Mouse (Mus musculus): Measurements from ENCODE around the gene Mrps35. TPM values are rescaled to one million over a fixed set of nuclear protein-coding genes. Genes with fewer than 3 reads are reported as not detected.

Gene Mrps35
- 100 to 1,000 TPM; 149 to 161 TPM for total RNA-seq (2021)
- long read RNA-seq, experiment 1, full-length matches to known transcripts = 209 of 284 reads
- long read RNA-seq, experiment 1, partial matches to known transcripts = 3 of 284 reads
- long read RNA-seq, experiment 1, other reads (novel, unspliced or antisense) = 72 of 284 reads
- long read RNA-seq, experiment 2, full-length matches to known transcripts = 114 of 136 reads
- long read RNA-seq, experiment 2, partial matches to known transcripts = 6 of 136 reads
- long read RNA-seq, experiment 2, other reads (novel, unspliced or antisense) = 16 of 136 reads

DNA sequence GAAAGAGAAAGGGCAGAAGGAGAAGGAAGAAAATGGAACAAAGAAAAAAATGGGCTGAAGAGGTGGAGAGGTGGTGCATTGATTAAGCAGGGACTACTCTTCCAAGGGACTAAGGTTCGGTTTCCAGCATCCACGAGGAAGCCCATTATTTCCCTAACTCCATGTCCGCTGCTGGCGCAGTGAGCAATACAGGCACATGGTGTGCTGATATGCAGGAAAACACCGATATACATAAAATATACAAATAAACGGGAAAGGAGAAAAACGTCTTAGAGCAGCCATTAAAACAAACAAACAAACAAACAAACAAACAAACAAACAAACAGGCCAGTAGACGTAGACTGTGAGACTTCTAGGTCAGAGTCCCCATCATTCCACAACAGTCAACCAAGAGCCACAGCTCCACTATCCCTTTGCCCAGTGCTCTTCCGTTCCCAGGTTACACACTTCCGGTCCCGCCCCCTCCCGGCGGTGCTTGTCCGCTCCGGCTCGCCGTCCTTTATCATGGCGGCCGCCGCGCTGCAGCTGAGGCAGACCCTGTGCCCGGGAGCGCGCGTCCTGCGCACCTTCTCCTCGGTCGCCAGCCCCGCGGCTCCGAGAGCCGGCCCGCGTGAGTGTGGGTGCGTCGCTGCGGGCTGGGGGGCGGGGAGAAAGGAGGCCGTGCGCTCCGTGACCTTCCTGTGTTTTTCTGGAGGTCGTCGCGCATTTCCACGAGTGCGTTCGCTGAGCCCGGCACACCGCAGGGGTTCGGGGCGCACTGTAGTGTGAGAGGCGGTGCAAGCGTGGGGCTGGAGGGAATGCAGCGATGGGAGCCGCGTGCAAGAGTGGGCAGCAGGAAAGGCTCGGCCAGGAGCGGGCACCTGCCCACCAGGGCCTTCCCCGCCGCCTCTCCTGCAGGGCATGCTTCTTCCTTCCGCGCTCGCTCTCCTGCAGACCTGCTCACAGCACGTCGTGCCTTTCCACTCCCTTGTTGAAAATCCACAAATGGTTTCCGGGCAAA, at the start of gene Mrps35:
TSS of gene Mrps35 (plus strand) at position 474 of the 1,000 bp plus-strand sequence.
- DNase-seq = peak; percentile 95

DNA sequence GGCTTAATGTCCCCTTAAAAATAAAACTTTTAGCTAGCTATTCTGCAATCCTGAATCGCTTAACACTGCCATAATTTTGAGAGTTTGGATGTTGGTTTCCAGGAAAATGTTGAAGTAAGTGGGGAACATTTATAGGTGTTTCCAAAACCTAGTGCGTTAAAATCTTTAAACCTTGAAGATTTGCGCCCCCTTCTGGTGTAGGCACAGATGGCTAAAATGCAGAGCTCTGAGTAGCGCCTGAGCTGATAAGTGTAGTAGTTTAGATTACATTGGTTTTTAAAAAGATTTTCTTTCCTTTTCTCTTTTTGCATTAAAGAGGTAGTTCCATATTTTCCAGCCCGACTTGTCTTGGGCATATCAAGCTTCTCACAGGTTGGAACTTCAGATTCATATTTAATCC, 48.3 kb upstream of the Mrps35 start:
- peak; percentile 80 for DNase-seq

DNA sequence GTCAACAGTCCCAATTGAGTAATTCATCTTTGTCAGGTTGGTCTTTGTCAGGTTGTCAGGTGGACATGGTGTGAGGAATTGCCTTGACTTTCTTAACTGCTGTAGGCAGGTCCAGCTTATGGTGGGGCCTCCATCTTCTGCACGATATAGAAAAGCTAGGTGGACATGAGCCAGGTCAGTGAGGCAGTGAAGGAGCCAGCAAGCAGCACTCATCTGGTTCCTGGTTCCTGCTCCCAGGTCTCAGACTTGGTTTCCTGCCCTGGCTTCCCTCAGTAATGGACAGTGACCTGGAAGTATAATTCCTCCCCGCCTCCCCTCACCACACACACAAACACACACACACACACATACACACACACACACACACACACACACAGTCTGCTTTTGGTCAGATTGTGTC, 47.2 kb upstream of the Mrps35 start:
- DNase-seq = no peak

DNA sequence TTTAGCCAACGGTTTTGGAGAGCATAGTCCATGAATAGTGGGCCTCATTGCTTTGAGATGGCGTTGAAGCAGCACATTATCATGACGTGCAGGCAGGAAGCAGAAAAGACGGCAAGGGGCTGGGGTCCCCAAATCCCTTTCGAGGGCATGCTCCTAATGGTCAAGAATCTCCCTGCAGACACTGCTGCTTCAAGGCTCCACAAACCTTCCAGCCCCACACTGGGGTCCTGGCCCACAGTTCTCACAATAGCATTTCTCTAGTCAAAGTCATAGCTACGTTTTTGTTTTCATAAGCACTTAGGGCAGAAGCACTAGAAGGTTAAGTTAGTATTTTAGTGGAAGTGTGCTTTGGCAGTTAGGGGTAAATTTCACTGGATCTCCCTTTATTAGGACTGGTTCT, 46.7 kb upstream of the Mrps35 start:
- no peak for DNase-seq

DNA sequence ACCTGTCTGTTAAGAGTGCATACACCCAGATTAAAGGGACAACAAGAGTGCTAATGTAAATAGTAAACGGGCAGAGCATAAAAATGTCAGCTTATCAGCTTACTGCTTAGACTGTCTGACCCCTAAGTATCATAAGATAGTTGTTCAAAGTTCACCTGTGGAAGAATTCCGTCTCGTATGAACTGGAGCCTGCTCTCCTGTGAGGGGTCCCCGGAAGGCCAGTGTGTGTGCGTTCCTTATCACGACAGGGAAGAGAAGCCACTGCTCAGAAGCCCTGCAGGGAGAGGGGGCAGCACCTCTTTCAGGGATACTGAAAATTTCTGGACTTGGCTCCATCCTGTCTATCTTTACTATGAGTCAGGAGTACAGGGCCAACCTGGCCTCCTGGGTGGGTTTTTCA, 45.6 kb upstream of the Mrps35 start:
- no peak for DNase-seq

DNA sequence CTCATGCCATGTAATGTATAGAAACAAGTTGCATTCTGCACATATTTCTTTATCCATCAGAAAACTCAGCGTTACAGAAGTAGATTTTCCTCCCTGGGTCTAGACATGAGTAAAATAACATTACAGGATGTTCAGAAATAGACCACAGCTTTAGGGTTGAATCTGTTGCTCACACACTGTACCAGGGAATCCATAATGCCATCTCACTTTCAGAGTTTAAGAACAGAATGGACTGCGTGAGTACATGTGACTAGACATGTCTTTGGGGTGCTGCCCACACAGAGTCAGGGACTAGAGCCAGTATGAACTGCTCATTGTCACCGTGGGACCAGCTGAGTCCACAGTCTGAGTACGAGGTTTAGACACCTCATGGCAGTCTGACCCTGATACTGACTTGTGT, 43.9 kb upstream of the Mrps35 start:
- DNase-seq = no peak

DNA sequence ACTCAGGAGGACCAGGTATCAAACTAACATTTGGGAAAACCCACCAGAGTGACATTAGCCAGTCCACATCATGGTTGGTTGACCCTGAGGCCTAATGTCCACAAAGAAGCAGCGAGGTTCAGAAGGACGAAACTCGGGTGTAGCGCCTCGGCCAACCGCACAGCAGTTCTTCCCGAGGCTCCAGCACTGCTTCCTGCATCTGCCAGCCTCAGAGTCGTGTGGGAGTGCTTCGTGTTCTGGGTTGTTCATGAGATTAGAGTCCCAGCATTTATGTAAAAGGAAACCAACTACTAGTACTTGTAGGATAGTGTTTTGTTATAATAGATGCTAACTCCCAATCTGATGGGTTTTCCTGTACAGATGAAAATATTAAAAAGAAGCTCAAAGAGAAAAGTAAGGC, 43.3 kb upstream of the Mrps35 start:
- no peak for DNase-seq

DNA sequence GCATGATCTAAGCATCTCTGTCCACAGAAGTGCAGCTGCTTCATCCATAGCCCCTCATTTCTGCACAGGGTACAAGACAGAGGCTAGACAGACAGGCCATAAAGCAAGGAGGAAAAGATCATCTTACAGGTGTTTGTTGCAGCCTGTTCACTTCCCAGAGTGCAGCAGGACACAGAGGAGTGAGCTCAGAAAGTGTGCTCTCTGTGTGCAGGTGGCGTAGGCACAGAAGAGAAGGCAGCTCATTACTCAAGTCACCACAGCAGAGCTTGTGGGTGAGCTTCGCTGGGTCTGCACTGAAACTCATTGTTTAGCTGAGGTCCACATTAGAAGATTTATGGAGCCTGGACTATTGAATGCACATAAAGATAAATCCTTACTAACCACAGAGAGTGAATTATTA, 42.8 kb upstream of the Mrps35 start:
- no peak for DNase-seq

DNA sequence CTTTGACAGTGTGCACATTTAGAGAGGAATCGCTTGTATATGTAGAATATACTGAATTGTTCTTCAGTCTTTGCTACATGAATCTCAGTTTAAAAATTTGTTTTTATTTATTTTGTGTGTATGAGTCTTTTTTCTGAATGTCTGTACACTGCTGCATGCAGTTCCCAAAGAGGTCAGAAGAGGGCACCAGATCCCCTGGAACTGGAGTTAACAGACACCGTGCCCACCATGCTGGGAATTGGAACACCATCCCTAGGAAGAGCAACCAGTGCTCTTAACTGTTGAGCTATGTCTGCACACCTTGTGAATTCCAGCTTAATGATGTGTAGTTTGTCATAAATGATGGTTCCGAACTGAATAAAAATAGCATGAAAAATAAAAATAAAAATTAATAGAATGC, 34.4 kb upstream of the Mrps35 start:
- DNase-seq = peak; percentile 73

DNA sequence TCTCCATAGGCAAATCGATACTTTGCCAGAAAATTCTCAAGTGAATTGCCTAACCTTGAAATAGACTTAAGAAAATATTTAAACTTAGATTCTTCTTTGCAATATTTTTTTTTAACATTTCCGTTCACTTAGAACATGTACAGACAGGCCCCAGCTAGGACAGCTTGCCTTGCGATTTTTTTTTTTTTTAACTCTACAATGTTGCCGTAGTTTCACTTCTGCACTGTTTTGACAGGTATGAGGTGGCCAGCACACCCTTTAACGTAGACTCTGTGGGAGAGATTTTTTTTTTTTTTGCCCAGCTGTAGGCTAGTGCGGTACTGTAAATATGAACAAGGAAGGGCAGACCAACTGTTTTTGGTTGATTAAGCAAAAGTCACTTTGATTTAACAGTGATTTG, 32.2 kb upstream of the Mrps35 start:
- no peak for DNase-seq

DNA sequence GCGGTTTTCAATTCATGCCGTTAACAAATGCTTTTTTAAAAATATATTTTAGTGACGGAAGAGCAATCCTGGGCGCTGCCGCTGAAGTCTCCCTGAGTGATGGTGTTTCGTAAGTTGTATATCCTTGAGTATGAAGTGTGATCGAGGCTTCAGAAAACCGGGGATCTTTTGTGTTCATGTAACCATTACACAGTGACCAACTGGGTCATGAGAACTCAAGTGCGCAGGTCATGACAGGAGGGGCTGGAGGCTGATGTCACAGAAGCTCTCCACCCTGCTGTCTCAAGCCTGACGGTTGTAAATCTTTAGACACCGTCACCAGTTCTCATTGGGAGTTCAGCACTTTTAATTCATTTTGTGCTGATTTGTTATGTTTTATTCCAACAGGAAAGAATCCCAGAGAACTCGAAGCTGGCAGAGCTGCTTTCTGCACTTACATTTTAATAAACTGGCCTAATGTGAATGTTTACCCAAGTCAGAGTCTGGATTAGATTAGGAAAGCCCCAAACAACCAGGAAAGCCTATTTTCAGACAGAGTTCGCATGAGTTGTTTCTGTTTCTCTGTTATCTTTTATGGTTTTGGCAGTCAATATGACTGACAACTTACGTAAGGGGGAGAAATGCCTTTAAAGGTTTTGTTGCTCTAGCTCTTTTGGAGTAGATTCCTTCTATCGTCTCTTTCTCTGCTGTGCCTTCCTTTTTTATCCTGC, 31.6 kb upstream of the Mrps35 start:
- no peak for DNase-seq

DNA sequence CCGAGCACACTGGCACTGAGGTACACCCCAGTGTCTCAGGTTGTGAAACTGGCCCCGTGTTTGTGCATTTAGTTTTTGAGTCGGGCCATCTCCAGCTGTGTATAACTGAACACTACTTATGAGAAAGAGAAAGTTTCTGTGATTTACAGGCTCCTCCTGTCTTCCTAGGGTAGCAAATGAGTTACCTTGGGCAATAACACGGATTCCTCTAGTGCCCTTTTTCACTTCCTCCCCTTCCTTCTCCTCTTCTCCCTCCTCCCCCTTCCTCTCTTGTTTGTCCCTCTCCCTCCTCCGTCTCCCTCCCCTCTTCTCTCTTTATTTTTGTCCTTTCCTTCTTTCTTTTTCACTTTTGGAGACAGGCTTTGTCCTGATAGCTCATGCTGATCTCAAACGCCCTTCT, 31.0 kb upstream of the Mrps35 start:
- DNase-seq = no peak

DNA sequence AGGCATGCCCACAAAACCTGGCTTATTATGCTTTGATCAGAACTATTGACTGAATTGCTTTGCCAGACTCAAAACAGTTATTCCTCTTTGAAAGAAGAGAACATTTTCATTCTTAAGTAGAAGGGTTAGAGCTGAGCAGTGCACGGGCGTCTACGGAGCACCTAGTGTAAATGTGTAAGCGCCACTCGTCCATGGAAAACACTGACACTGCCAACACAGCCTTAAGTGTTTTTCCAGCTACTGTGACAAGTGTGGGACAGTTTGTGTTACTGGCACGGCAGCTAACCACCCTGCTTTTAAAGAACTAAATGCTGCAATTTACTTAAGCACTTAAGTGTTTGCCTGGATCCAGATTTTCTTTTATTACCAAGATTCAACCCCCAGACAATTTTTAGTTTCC, 30.6 kb upstream of the Mrps35 start:
- DNase-seq = no peak

DNA sequence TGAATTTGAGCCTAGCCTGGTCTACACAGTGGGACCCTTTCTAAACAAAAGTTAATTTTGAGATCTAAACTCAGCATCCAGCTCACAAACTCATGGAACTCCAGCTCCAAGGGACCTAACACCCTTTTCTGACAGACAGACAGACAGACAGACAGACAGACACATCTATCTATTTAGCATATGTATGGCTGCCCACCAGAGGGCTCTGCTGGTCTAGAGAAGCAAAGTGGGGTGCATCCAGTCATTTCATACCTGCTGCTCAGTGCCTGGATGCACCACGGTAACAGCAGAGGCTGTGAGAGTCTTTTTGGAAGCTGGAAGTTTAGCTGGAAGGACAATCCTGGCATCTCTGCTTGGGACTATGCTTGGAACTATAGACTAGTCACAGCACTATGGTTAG, 29.0 kb upstream of the Mrps35 start:
- no peak for DNase-seq

DNA sequence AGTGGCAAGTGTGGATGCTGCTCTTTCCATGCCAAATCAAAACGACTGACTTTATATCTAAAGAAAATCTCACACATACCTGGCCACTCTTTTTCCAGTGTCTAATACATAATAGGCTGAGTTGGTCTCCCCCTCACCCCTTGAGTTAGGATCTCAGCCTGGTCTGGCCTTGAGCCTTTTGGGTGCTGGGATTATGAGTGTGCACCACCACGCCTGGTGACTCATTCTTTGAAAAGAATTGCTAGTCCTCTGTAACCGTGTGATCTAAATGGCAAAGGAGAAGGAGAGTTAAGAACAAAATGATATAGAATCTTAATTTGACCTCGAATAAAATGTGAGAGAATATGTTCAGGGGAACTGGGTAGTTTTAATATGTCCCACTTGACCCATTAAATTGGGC, 24.7 kb upstream of the Mrps35 start:
- no peak for DNase-seq

DNA sequence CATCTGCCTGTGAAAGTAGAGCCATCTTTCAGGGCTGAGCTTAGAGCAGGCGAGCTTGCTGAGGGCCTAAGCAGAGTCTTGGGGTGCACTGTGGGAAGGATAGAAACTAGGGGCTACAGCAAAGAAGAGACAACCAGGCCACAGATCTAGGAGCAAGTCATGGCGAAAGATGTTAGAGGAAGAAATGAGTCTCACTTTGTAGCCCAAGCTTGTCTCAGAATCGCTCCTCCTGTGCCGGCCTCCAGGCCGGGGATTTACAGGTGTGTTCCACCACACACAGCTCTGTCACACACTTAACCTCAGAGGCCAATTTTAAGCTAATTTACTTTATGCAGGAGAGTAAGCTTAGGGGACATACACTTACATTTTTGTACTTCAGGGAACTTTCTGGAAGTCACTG, 24.2 kb upstream of the Mrps35 start:
- DNase-seq = no peak

DNA sequence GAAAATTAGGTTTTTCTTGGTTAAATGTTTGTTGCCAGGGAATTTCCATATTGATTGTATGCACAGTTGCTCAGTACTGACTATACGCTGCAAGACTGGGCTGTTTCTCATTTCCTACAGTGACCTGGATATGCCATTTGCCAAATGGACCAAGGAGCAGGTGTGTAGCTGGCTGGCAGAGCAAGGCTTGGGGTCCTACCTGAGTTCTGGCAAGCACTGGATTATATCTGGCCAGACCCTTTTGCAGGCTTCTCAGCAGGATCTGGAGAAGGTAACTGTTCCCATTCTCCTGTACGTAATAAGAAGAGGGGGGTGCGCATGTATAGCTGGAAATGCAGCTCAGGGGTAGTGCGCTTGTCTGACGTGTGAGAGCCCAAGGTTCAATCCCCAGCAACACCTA, 21.4 kb upstream of the Mrps35 start:
- no peak for DNase-seq

DNA sequence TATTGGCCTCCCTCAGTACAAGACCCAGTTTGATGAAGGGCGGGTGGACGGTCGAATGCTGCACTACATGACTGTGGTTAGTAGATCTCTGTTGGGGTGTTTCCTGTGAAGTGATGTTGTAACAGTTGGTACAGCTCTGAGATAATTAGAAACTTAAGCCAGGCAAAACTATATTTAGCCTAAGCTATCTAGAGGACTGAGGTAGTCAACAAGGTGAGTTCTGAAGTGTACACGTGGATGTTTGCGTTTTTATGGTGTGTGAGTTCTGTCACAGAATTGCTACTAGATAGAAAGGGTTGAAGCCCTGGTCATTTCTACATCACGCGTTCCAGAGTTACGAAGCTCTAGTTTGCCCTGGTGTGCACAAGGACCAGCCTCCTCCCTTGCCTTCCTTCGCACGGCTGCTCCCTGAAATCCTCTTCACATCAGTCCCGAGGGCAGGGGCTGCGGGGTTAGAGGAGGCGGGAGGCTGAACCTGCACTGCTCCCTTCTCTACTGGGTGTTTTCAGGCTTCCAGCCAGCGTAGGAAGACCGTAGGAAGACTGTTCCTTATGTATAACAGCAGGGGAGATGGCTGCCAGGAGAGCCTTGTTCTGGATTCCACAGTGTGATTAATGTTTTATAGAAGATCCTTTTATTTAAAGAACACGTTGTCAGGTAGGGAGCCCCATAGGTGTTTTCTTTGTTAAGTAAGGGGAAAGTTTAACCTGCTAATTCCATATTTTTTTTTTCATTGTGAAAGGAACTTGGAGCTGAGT, 20.0 kb upstream of the Mrps35 start:
- peak; percentile 17 for DNase-seq

DNA sequence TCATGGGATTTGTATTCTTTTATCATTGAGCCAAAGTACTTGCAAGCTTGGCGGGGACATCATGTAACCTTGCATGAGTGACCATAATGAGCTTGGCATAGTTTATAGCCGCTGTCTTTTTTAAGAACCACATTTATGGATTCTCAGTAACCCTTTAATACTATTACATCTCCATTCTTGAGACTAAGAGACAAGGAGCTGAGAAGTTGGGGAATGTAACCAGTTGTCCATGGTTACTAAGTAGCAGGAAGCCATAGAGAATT, 19.5 kb upstream of the Mrps35 start:
- no peak for DNase-seq

DNA sequence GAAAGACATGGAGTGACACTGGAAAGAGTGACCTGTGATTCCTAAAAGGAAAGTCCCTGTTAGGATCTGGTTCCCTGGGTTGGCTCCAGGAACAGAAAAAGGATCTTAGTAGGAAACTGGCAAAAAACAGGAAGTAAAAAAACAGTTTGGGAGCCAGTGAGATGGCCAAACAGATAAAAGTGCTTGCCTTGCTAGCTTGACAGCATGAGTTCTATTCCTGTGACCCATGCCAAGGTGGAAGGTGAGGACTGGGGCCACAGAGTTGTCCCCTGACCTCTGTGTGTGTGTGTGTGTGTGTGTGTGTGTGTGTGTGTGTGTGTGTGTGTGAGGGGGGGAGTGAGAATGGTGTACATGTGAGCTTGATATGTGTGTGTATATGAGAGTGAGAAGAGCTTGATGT, 19.0 kb upstream of the Mrps35 start:
- DNase-seq = no peak

DNA sequence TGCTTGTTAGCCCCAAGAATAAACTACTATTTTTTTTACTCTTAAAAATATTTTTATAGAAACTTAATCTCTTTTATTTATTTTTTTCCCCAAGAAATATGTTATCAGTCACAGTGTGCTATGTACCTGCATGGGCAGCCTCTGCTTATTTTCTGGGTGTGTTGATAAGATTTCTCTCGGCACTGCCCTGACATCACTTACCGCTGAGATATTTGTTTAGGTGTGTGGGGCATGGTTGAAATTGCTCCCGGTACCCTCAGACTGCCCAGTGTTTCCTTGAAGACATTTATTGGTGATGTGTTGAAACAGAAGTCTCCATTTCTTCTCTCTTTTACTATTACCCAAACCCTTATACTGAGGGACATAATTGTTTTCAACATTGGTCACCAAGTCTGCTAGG, 17.8 kb upstream of the Mrps35 start:
- no peak for DNase-seq

DNA sequence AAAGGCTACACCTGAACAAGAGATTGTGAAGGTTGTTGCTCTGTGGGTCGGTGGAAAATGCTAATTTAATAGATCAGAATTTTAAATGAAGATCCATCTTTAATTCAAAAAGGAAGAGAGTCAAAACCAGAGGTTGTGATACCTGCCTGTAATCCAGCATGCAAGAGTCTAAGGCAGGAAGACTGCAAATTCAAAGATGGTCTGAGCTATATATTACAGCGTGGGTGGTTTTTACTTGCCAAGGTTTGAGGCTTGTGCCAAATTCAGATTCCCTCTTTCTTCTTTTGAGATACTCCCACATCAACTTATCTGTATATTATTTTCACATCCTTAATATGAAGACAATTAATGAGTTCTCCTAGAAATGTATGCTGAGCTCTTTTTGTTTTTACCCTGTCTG, 14.2 kb upstream of the Mrps35 start:
- no peak for DNase-seq

DNA sequence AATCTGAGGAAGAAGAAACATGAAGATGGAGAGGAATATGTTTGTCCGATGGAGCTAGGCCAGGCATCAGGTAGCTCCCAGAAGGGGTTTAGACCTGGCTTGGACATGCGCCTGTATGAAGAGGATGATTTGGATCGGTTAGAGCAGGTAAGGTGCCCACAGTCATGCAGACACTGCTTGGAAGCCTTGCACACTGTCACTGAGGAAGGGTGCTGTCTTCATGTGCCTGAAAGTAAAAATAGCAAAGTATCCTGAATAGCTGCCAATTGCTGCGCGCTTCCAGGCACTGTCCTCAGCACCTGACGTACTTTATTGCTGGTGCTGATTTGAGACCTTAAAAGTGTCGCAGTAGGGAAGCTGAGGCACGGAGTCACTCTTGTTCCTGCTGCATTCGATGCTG, 13.0 kb upstream of the Mrps35 start:
- no peak for DNase-seq

Measured in adrenal gland, postnatal 10 days (tissue).